In genomic region chr1:182432059-182432458, GRCm38 (mm10) we compare ENCODE assay signal across 23 mouse cellular contexts. TPM values are rescaled to one million over a fixed set of nuclear protein-coding genes. Genes with fewer than 3 reads are reported as not detected.
DNase-seq lines count a peak whose midpoint lies in the region; ATAC-seq and TF ChIP-seq lines count a peak whose summit lies in the region.
"Had no signal": no experiment of that assay in that cellular context is flagged by ENCODE, and none has a peak within 500 bp of the region (broad histone marks: within the 10 kb centered on the region; RNA-seq: fewer than 3 reads in every experiment).

No protein-coding gene starts in this region.

- H3K36me3 ChIP-seq in kidney, adult 2 months (ENCODE audit: control insufficient read depth, insufficient read depth, low read length), result peaks cover 2% of the 10 kb centered on the region

- no peaks in the 10 kb centered on the region for H3K27me3 ChIP-seq in kidney, adult 2 months (replicated peaks; ENCODE audit: control insufficient read depth, insufficient read depth, low read length)
- H3K27me3 ChIP-seq: CH12.LX; embryonic facial prominence, embryonic 12.5 days; forebrain, embryonic 13.5 days; Patski had no signal

- H3K27ac ChIP-seq in kidney, adult 2 months (ENCODE audit: insufficient read depth, low read depth, low read length), result no peak overlapping the region
- H3K27ac ChIP-seq: embryonic facial prominence, embryonic 10.5 days; embryonic facial prominence, embryonic 12.5 days; forebrain, embryonic 13.5 days had no signal

- DNase-seq in frontal cortex, postnatal 14 days (ENCODE audit: low spot score in 2 of 2), result no peak
- peak; percentile 27 for DNase-seq in kidney, adult 2 months
- no peak for DNase-seq in kidney, postnatal 14 days
- DNase-seq in testis, postnatal 10 days (ENCODE audit: low spot score), result peak; percentile 17
- no peak for DNase-seq in testis, postnatal 14 days (ENCODE audit: low spot score)
- DNase-seq in thymus, postnatal 14 days, result no peak
- DNase-seq: adrenal gland, adult 8-10 months; adrenal gland, postnatal 14 days; adrenal gland, postnatal 36 days; B cell, adult 2 months; cerebellum, adult 11-12 months; cerebellum, adult 2 months; cerebellum, adult 9-10 months; cerebellum, postnatal 10 days; cerebellum, postnatal 25 days had no signal

- H3K4me3 ChIP-seq in kidney, adult 2 months (ENCODE audit: insufficient read depth, low read depth, low read length), result no peak overlapping the region
- H3K4me3 ChIP-seq: embryonic facial prominence, embryonic 10.5 days; embryonic facial prominence, embryonic 12.5 days; forebrain, embryonic 13.5 days had no signal

- 77% methylated on average over 3 of the region's 3 CpGs for WGBS in kidney, adult 2 months

- H3K4me1 ChIP-seq in kidney, adult 2 months (ENCODE audit: control insufficient read depth, insufficient read depth, low read length), result peaks cover 21% of the 10 kb centered on the region
- H3K4me1 ChIP-seq: embryonic facial prominence, embryonic 10.5 days; embryonic facial prominence, embryonic 12.5 days; forebrain, embryonic 13.5 days had no signal

- peak; percentile 20; the same call in 1 of the 2 replicates for ATAC-seq in frontal cortex, adult (ENCODE audit: low TSS enrichment)
- ATAC-seq: activated CD4-positive, CD25-positive, alpha-beta regulatory T cell, adult 4 months; CD4-positive, CD25-positive, alpha-beta regulatory T cell, adult 4 months; forebrain, embryonic 13.5 days; Patski had no signal

- TF ChIP-seq POLR2A in kidney, adult 2 months (IDR thresholded peaks at IDR 0.05; ENCODE audit: low read depth, low read length), result no peak

- TF ChIP-seq CTCF in kidney, adult 2 months (conservative IDR thresholded peaks at IDR 0.05; ENCODE audit: insufficient read depth, insufficient read length, low read depth, low read length), result no peak

RNA-seq across cellular contexts. Expression of gene Trp53bp2, which starts 23.1 kb away (rescaled TPM):
- polyA plus RNA-seq in kidney, adult 2 months (2012; rRNA removed), result 25.0 and 29.7 TPM in 2 replicates

Comparison
In these comparisons a context has a peak if more than half of its experiments do, and no peak if none do; other contexts are left out.
1. DNase-seq: peak in kidney, adult 2 months (single experiment) and testis, postnatal 10 days (single experiment); none in frontal cortex, postnatal 14 days (0 of 2), kidney, postnatal 14 days (single experiment), testis, postnatal 14 days (single experiment) and thymus, postnatal 14 days (single experiment).